Mouse (Mus musculus) thymus, adult 2 months (tissue): ENCODE results near the gene Izumo2.

Experiments used
- CTCF ChIP-seq: fragments of 200-500 bp; IDR thresholded peaks from 2 replicates; pipeline ENCODE4 v1.5.1; 2012; ENCODE audit warnings: mild to moderate bottlenecking, control low read depth, low read length, moderate library complexity, borderline replicate concordance; ENCODE audit not compliant: control insufficient read depth, poor library complexity, insufficient read depth; ENCODE audit errors: extremely low read depth
- POLR2A ChIP-seq: fragments of 200-500 bp; IDR thresholded peaks from 2 replicates; pipeline ENCODE4 v1.6.1; 2012; ENCODE audit warnings: mild to moderate bottlenecking, low read length, control low read depth, moderate library complexity; ENCODE audit not compliant: control insufficient read depth, poor library complexity, insufficient read depth; ENCODE audit errors: extremely low read depth

GRCm38 (mm10) chr7:44688890-44689289 is 19.7 kb upstream of the Izumo2 start:
- TF ChIP-seq CTCF (no peak), POLR2A (no peak)
